Mouse (Mus musculus) cortical plate, adult 2 months (tissue): Measurements from ENCODE around the gene Spem1.

Source experiments
- CTCF ChIP-seq: fragments of 200-500 bp; IDR thresholded peaks from 2 replicates; pipeline ENCODE4 v1.5.1; 2011; ENCODE audit warnings: mild to moderate bottlenecking, control low read depth, low read length; ENCODE audit not compliant: insufficient read depth; ENCODE audit errors: extremely low read depth
- POLR2A ChIP-seq: fragments of 200-500 bp; IDR thresholded peaks from 2 replicates; pipeline ENCODE4 v1.6.1; 2011; ENCODE audit warnings: mild to moderate bottlenecking, low read length, control low read depth; ENCODE audit not compliant: insufficient read depth; ENCODE audit errors: extremely low read depth

DNA sequence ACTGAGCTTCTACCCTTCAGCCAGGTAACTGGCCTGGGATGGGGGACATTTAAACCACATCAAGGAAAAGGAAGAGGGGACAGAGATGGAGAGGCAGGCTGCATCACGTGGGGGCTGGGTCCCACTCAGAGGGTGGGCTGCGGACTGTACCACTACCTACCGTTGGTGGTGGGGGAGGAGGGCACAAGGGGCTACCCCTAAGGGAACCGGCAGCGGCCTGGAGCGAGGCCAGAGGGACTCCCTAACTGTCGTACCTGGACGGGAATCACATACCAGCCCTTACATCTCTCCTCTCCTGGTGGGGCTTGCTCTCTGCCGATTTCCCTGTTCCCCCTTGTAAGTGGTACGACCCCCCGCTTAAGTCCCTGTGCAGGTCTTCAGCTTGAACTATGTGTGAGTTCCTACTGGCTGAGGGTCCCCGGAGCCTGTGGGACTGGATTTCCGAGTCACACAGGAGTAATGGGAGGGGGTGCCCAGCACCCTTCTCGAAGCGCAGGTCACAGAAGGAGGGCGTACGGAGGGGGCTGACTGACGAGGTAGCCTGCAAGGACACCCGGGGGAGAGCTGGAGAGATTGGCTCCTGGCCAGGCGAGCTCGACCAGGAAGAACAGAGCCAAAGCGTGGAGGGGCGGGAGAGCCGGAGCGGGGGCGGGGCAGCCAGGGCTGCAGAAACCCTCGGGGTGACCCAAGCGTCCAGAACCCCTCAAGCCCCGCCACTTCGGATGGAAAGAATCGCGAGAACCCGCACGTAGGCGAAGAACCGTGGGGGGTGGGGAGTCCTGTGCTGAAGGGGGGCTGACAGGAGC lies 21.4 kb downstream of the Spem1 start:
- no peak for TF ChIP-seq CTCF
- TF ChIP-seq POLR2A: no peak; the same call in 1 of the 2 replicates
